17 mouse cellular contexts compared by ENCODE assay signal in the genomic region with DNA sequence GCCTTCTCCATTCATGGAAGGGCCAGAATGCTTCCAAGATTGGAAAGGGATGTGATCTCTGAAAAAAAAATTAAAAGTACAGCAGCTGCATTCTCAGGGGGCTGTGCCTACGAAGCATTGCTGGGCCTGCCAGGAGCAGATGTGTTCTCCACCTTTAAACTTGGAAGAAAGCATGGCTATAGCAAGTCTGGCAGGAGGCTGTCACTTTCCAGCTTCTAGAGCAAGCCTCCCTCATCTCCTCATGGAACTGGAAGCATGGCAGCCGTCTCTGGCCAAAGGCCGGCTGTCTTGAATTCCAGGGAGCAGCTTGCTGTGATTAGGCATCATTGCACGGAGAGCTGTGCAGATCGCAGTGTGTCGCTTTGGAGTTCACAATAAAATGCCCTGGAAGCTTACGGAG.
DNase-seq lines count a peak whose midpoint lies in the region; ATAC-seq and TF ChIP-seq lines count a peak whose summit lies in the region.
"Had no signal": no experiment of that assay in that cellular context is flagged by ENCODE, and none has a peak within 500 bp of the region (broad histone marks: within the 10 kb centered on the region; RNA-seq: fewer than 3 reads in every experiment).

No protein-coding gene starts in this region.

- TF ChIP-seq EP300 in heart, adult 2 months (IDR thresholded peaks at IDR 0.05; ENCODE audit: insufficient read depth, low read depth, low read length): no peak
- TF ChIP-seq EP300 in liver, postnatal 0 days (IDR thresholded peaks at IDR 0.05; ENCODE audit: low read depth): no peak

- 0 out of 2 replicates have a peak, but pooled peaks cover 3% of the 10 kb centered on the region for H3K9me3 ChIP-seq in heart, embryonic 12.5 days (replicated peaks)
- H3K9me3 ChIP-seq in liver, postnatal 0 days (ENCODE audit: low read length): no peaks in the 10 kb centered on the region
- H3K9me3 ChIP-seq in forebrain, embryonic 12.5 days: no peaks in the 10 kb centered on the region
- H3K9me3 ChIP-seq: midbrain, embryonic 15.5 days; stomach, embryonic 15.5 days had no signal

- no peaks in the 10 kb centered on the region for H3K27me3 ChIP-seq in heart, adult 2 months (ENCODE audit: control insufficient read depth, insufficient read depth, low read length)
- H3K27me3 ChIP-seq in heart, embryonic 12.5 days (replicated peaks): no peaks in the 10 kb centered on the region
- no peaks in the 10 kb centered on the region for H3K27me3 ChIP-seq in liver, postnatal 0 days (ENCODE audit: insufficient read depth, low read length)
- H3K27me3 ChIP-seq in forebrain, embryonic 12.5 days: no peaks in the 10 kb centered on the region
- H3K27me3 ChIP-seq: midbrain, embryonic 15.5 days; stomach, embryonic 15.5 days had no signal

- WGBS in heart, adult 2 months: 72% methylated on average over 7 of the region's 7 CpGs
- WGBS in heart, embryonic 12.5 days: 78% methylated on average over 7 of the region's 7 CpGs
- WGBS in liver, postnatal 0 days (ENCODE audit: insufficient replicate concordance): 80% methylated on average over 7 of the region's 7 CpGs
- WGBS in forebrain, embryonic 12.5 days: 90% methylated on average over 7 of the region's 7 CpGs

- no peaks in the 10 kb centered on the region for H3K4me1 ChIP-seq in heart, adult 2 months (ENCODE audit: control insufficient read depth, insufficient read depth, low read length)
- no peaks in the 10 kb centered on the region for H3K4me1 ChIP-seq in heart, embryonic 12.5 days (replicated peaks)
- no peaks in the 10 kb centered on the region for H3K4me1 ChIP-seq in liver, postnatal 0 days (ENCODE audit: insufficient read depth)
- H3K4me1 ChIP-seq in forebrain, embryonic 12.5 days: no peaks in the 10 kb centered on the region
- H3K4me1 ChIP-seq: midbrain, embryonic 15.5 days; stomach, embryonic 15.5 days had no signal

- TF ChIP-seq POLR2A in heart, adult 2 months (IDR thresholded peaks at IDR 0.05; ENCODE audit: insufficient read depth, low read depth, low read length): no peak

- TF ChIP-seq CTCF in heart, adult 2 months (IDR thresholded peaks at IDR 0.05): no peak
- TF ChIP-seq CTCF in gastrocnemius, adult 2 months (IDR thresholded peaks at IDR 0.05): no peak
- TF ChIP-seq CTCF in liver, postnatal 0 days (IDR thresholded peaks at IDR 0.05; ENCODE audit: low read depth): no peak

- H3K27ac ChIP-seq in heart, adult 2 months: no peak overlapping the region
- no peak overlapping the region for H3K27ac ChIP-seq in heart, embryonic 12.5 days (ENCODE audit: poor library complexity, severe bottlenecking)
- no peak overlapping the region for H3K27ac ChIP-seq in gastrocnemius, adult 2 months
- no peak overlapping the region for H3K27ac ChIP-seq in liver, postnatal 0 days (ENCODE audit: low read depth)
- no peak overlapping the region for H3K27ac ChIP-seq in forebrain, embryonic 12.5 days
- H3K27ac ChIP-seq: liver, embryonic 14.5 days; macrophage; midbrain, embryonic 15.5 days; stomach, embryonic 15.5 days had no signal

- peak; percentile 21 to 34 for DNase-seq in heart, adult 2 months
- DNase-seq in gastrocnemius, adult 2 months: peak; percentile 72
- DNase-seq in heart, postnatal 36 days: peak; percentile 7 to 13
- DNase-seq in thymus, postnatal 14 days: peak; percentile 37
- DNase-seq in liver, postnatal 0 days: no peak
- DNase-seq: adrenal gland, postnatal 25 days; cerebellum, postnatal 36 days; kidney, postnatal 14 days; right cerebral cortex, postnatal 4 days had no signal

- intact Hi-C loops in heart, adult 2 months (cut with DNase I): no loop called here
- intact Hi-C loops in gastrocnemius, adult 2 months (cut with DNase I): no loop called here
- intact Hi-C loops in heart, postnatal 36 days (cut with DNase I): no loop called here

- no peak for ATAC-seq in heart, embryonic 12.5 days (ENCODE audit: insufficient number of reproducible peaks, low FRiP score)
- ATAC-seq in liver, postnatal 0 days: no peak
- ATAC-seq in forebrain, embryonic 12.5 days (ENCODE audit: low FRiP score): no peak
- ATAC-seq: forebrain, embryonic 16.5 days; intestine, postnatal 0 days; midbrain, embryonic 15.5 days had no signal

- no peaks in the 10 kb centered on the region for H3K36me3 ChIP-seq in heart, adult 2 months (ENCODE audit: control insufficient read depth, insufficient read depth, low read length)
- no peaks in the 10 kb centered on the region for H3K36me3 ChIP-seq in heart, embryonic 12.5 days
- H3K36me3 ChIP-seq in liver, postnatal 0 days (replicated peaks; ENCODE audit: insufficient read depth, low read length): no peaks in the 10 kb centered on the region
- no peaks in the 10 kb centered on the region for H3K36me3 ChIP-seq in forebrain, embryonic 12.5 days (replicated peaks)
- H3K36me3 ChIP-seq: midbrain, embryonic 15.5 days; stomach, embryonic 15.5 days had no signal

- no peak overlapping the region for H3K9ac ChIP-seq in heart, adult 2 months (ENCODE audit: low read depth, low read length)
- no peak overlapping the region for H3K9ac ChIP-seq in heart, embryonic 12.5 days
- no peak overlapping the region for H3K9ac ChIP-seq in liver, postnatal 0 days (replicated peaks)
- no peak overlapping the region for H3K9ac ChIP-seq in forebrain, embryonic 12.5 days
- H3K9ac ChIP-seq: liver, embryonic 14.5 days; midbrain, embryonic 15.5 days; stomach, embryonic 15.5 days had no signal

- H3K4me3 ChIP-seq in heart, adult 2 months: no peak overlapping the region
- H3K4me3 ChIP-seq in heart, embryonic 12.5 days: no peak overlapping the region
- no peak overlapping the region for H3K4me3 ChIP-seq in gastrocnemius, adult 2 months
- no peak overlapping the region for H3K4me3 ChIP-seq in liver, postnatal 0 days (ENCODE audit: low read depth, low read length)
- no peak overlapping the region for H3K4me3 ChIP-seq in forebrain, embryonic 12.5 days (replicated peaks)
- H3K4me3 ChIP-seq: midbrain, embryonic 15.5 days; stomach, embryonic 15.5 days had no signal

- no peak overlapping the region for H3K4me2 ChIP-seq in heart, embryonic 12.5 days
- no peak overlapping the region for H3K4me2 ChIP-seq in liver, postnatal 0 days (ENCODE audit: low read depth, low read length)
- no peak overlapping the region for H3K4me2 ChIP-seq in forebrain, embryonic 12.5 days
- H3K4me2 ChIP-seq: midbrain, embryonic 15.5 days; stomach, embryonic 15.5 days had no signal

- H3K79me2 ChIP-seq in heart, adult 2 months (replicated peaks; ENCODE audit: control insufficient read depth, insufficient read depth, low read length): no peaks in the 10 kb centered on the region
